ENCODE assay signal across 20 mouse cellular contexts in the genomic region with DNA sequence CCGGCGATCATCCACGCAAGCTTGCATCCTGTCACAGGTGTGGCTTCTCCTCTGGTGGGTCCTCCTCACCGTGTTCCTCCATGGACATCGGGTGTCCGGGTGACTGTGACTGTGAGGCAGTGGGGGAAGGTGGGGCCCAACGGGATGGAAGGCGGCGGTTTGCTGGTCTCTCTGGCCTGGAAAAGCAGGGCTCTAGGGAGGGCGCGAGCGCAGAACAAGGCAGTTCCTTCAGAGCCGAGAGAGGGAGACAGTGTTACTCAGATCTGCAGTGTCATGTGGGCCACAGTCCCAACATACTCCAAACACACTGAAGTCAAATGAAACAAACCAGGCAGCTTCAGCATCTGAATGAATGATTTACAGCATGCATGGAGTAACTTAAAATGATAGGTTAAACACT.
DNase-seq lines count a peak whose midpoint lies in the region; ATAC-seq and TF ChIP-seq lines count a peak whose summit lies in the region.
"Had no signal": no experiment of that assay in that cellular context is flagged by ENCODE, and none has a peak within 500 bp of the region (broad histone marks: within the 10 kb centered on the region; RNA-seq: fewer than 3 reads in every experiment).

No protein-coding gene starts in this region.

- H3K36me3 ChIP-seq in intestine, postnatal 0 days (ENCODE audit: control insufficient read depth, insufficient read depth) = no peaks in the 10 kb centered on the region; the same call in 1 of the 2 replicates
- no peaks in the 10 kb centered on the region for H3K36me3 ChIP-seq in intestine, embryonic 15.5 days
- H3K36me3 ChIP-seq in lung, postnatal 0 days (ENCODE audit: insufficient read depth, low read length) = peaks cover under 1% of the 10 kb centered on the region; the same call in 1 of the 2 replicates
- peaks cover 37% of the 10 kb centered on the region for H3K36me3 ChIP-seq in limb, embryonic 10.5 days

- intact Hi-C loops in gastrocnemius, adult 2 months (cut with DNase I) = no loop called here

- H3K27ac ChIP-seq in gastrocnemius, adult 2 months = no peak overlapping the region
- no peak overlapping the region for H3K27ac ChIP-seq in intestine, postnatal 0 days (ENCODE audit: low read depth, low read length)
- no peak overlapping the region for H3K27ac ChIP-seq in intestine, embryonic 15.5 days
- H3K27ac ChIP-seq in lung, postnatal 0 days (ENCODE audit: low read length) = no peak overlapping the region
- no peak overlapping the region for H3K27ac ChIP-seq in limb, embryonic 10.5 days
- H3K27ac ChIP-seq: forebrain, embryonic 13.5 days; heart, embryonic 13.5 days; hindbrain, embryonic 13.5 days had no signal

- H3K27me3 ChIP-seq in intestine, postnatal 0 days (replicated peaks; ENCODE audit: control insufficient read depth, insufficient read depth, low read length) = no peaks in the 10 kb centered on the region
- no peaks in the 10 kb centered on the region for H3K27me3 ChIP-seq in intestine, embryonic 15.5 days (replicated peaks)
- H3K27me3 ChIP-seq in lung, postnatal 0 days (replicated peaks; ENCODE audit: insufficient read depth, low read length) = no peaks in the 10 kb centered on the region
- no peaks in the 10 kb centered on the region for H3K27me3 ChIP-seq in limb, embryonic 10.5 days (ENCODE audit: low read depth, poor library complexity, severe bottlenecking)
- H3K27me3 ChIP-seq: forebrain, embryonic 13.5 days; heart, embryonic 13.5 days; hindbrain, embryonic 13.5 days had no signal

- DNase-seq in gastrocnemius, adult 2 months = no peak
- DNase-seq in gastrocnemius, postnatal 4 days (ENCODE audit: low spot score in 2 of 2) = no peak
- no peak for DNase-seq in lung, postnatal 0 days (ENCODE audit: low spot score)
- DNase-seq in lung, postnatal 4 days = no peak
- DNase-seq in brain, adult 2 months (ENCODE audit: low read depth, low spot score) = peak; percentile 45
- no peak for DNase-seq in limb, embryonic 10.5 days (ENCODE audit: low spot score)
- DNase-seq: adrenal gland, postnatal 14 days; B cell, adult 2 months; cerebellum, adult 18-20 months; cerebellum, adult 9-11 months; cerebellum, postnatal 36 days; gastrocnemius, postnatal 36 days; heart, postnatal 4 days had no signal

- TF ChIP-seq EP300 in lung, postnatal 0 days (IDR thresholded peaks at IDR 0.05) = no peak

- no peaks in the 10 kb centered on the region for H3K9me3 ChIP-seq in intestine, postnatal 0 days (ENCODE audit: control insufficient read depth)
- H3K9me3 ChIP-seq in intestine, embryonic 15.5 days = no peaks in the 10 kb centered on the region
- no peaks in the 10 kb centered on the region for H3K9me3 ChIP-seq in lung, postnatal 0 days (ENCODE audit: low read length)
- no peaks in the 10 kb centered on the region for H3K9me3 ChIP-seq in limb, embryonic 10.5 days (replicated peaks)
- H3K9me3 ChIP-seq: forebrain, embryonic 13.5 days; heart, embryonic 13.5 days; hindbrain, embryonic 13.5 days had no signal

- no peaks in the 10 kb centered on the region for H3K4me1 ChIP-seq in intestine, postnatal 0 days (replicated peaks; ENCODE audit: control insufficient read depth, insufficient read depth, low read length)
- H3K4me1 ChIP-seq in intestine, embryonic 15.5 days (replicated peaks) = no peaks in the 10 kb centered on the region
- no peaks in the 10 kb centered on the region for H3K4me1 ChIP-seq in lung, postnatal 0 days (ENCODE audit: insufficient read depth, low read depth, low read length)
- H3K4me1 ChIP-seq in limb, embryonic 10.5 days = no peaks in the 10 kb centered on the region
- H3K4me1 ChIP-seq: forebrain, embryonic 13.5 days had no signal

- peak; percentile 3; the same call in 1 of the 2 replicates for TF ChIP-seq CTCF in gastrocnemius, adult 2 months (IDR thresholded peaks at IDR 0.05)
- TF ChIP-seq CTCF in intestine, postnatal 0 days (IDR thresholded peaks at IDR 0.05; ENCODE audit: low read depth) = peak; percentile 19; the same call in 1 of the 2 replicates
- peak; percentile 25; the same call in 1 of the 2 replicates for TF ChIP-seq CTCF in lung, postnatal 0 days (IDR thresholded peaks at IDR 0.05)

- no peak overlapping the region for H3K4me3 ChIP-seq in gastrocnemius, adult 2 months
- no peak overlapping the region for H3K4me3 ChIP-seq in intestine, postnatal 0 days (ENCODE audit: low read depth, low read length)
- no peak overlapping the region for H3K4me3 ChIP-seq in intestine, embryonic 15.5 days (replicated peaks)
- no peak overlapping the region for H3K4me3 ChIP-seq in lung, postnatal 0 days (ENCODE audit: low read depth, low read length)
- no peak overlapping the region for H3K4me3 ChIP-seq in limb, embryonic 10.5 days
- H3K4me3 ChIP-seq: forebrain, embryonic 13.5 days; heart, embryonic 13.5 days; hindbrain, embryonic 13.5 days had no signal

- H3K4me2 ChIP-seq in intestine, postnatal 0 days (replicated peaks; ENCODE audit: low read depth) = no peak overlapping the region
- no peak overlapping the region for H3K4me2 ChIP-seq in intestine, embryonic 15.5 days (replicated peaks)
- no peak overlapping the region for H3K4me2 ChIP-seq in lung, postnatal 0 days (replicated peaks; ENCODE audit: low read depth, low read length)
- H3K4me2 ChIP-seq: forebrain, embryonic 13.5 days; heart, embryonic 13.5 days; hindbrain, embryonic 13.5 days had no signal

- WGBS in intestine, postnatal 0 days = 88% methylated on average over 13 of the region's 13 CpGs
- 81% methylated on average over 13 of the region's 13 CpGs for WGBS in intestine, embryonic 15.5 days
- WGBS in lung, postnatal 0 days = 89% methylated on average over 13 of the region's 13 CpGs
- 92% methylated on average over 13 of the region's 13 CpGs for WGBS in limb, embryonic 10.5 days

- no peak for ATAC-seq in intestine, postnatal 0 days
- ATAC-seq in intestine, embryonic 15.5 days = no peak
- peak; percentile 37; the same call in 1 of the 2 replicates for ATAC-seq in lung, postnatal 0 days
- ATAC-seq: activated CD4-positive, CD25-positive, alpha-beta regulatory T cell, adult 4 months; CD4-positive, CD25-positive, alpha-beta regulatory T cell, adult 4 months; forebrain, embryonic 13.5 days had no signal

- H3K9ac ChIP-seq in intestine, postnatal 0 days (ENCODE audit: low read depth, low read length) = no peak overlapping the region
- no peak overlapping the region for H3K9ac ChIP-seq in intestine, embryonic 15.5 days
- H3K9ac ChIP-seq in lung, postnatal 0 days (replicated peaks; ENCODE audit: low read depth) = no peak overlapping the region
- H3K9ac ChIP-seq: forebrain, embryonic 13.5 days; heart, embryonic 13.5 days; hindbrain, embryonic 13.5 days had no signal
